Mouse (Mus musculus) olfactory bulb, adult 2 months (tissue): ENCODE measurements around the gene Zfp970. TPM values are rescaled to one million over a fixed set of nuclear protein-coding genes. Genes with fewer than 3 reads are reported as not detected.
"Not testable (repeated sequence)": the region's sequence is repeated elsewhere in the genome, so short reads cannot be mapped to it uniquely, and the experiment has no call there.

Experiments used
- H3K27ac ChIP-seq: fragments of 200-500 bp; 2 replicates; pipeline ENCODE4 v1.5.1; 2012; ENCODE audit warnings: low read depth, low read length; ENCODE audit not compliant: insufficient read depth
- H3K4me1 ChIP-seq: fragments of 200-500 bp; 2 replicates; pipeline ENCODE4 v1.6.1; 2012; ENCODE audit warnings: low read length; ENCODE audit not compliant: control insufficient read depth, insufficient read depth
- H3K4me3 ChIP-seq: fragments of 200-500 bp; 2 replicates; pipeline ENCODE4 v1.5.1; 2012; ENCODE audit warnings: mild to moderate bottlenecking, low read depth, low read length, moderate library complexity; ENCODE audit not compliant: insufficient read depth
- WGBS: fragments of 180-500 bp; shearing (Covaris S2); methylation state at CpG from one replicate; pipeline ENCODE4 v1.1.7; 2018; 5-methylcytosine and 5-hydroxymethylcytosine counted together
- polyA plus RNA-seq: library from polyadenylated mRNA; stranded (reverse); fragments of >200 nt; gene quantifications from 2 replicates; pipeline ENCODE4 v1.2.4, GENCODE M21; 2012; ENCODE audit warnings: low replicate concordance; ENCODE audit not compliant: missing spikeins, insufficient read depth, insufficient read length

The Zfp970 gene
- 263 TPM in 1 of 2 replicates, not detected in the other for polyA plus RNA-seq

- not testable (repeated sequence) for H3K27ac ChIP-seq, H3K4me1 ChIP-seq
- 3% methylated on average over 8 of the region's 9 CpGs for WGBS
- H3K4me3 ChIP-seq = peak within 1 kb of the TSS; percentile 43
Observed at GRCm38 (mm10) chr2:177464676-177465075, at the start of gene Zfp970. Zfp970 (plus strand) TSS chr2:177464733.

GRCm38 (mm10) chr2:177468222-177468621 is 3.7 kb downstream of the Zfp970 start:
- not testable (repeated sequence) for H3K27ac ChIP-seq, H3K4me3 ChIP-seq, H3K4me1 ChIP-seq

GRCm38 (mm10) chr2:177472261-177472660 is 7.7 kb downstream of the Zfp970 start:
- WGBS = 93% methylated on average over 7 of the region's 10 CpGs
- not testable (repeated sequence) for H3K4me3 ChIP-seq, H3K27ac ChIP-seq, H3K4me1 ChIP-seq

GRCm38 (mm10) chr2:177481971-177482370 is 17.4 kb downstream of the Zfp970 start:
- H3K4me1 ChIP-seq, H3K4me3 ChIP-seq, H3K27ac ChIP-seq: not testable (repeated sequence)
- WGBS = 89% methylated on average over 1 of the region's 1 CpGs

GRCm38 (mm10) chr2:177483238-177483948 is 18.9 kb downstream of the Zfp970 start:
- H3K4me1 ChIP-seq, H3K27ac ChIP-seq, H3K4me3 ChIP-seq: not testable (repeated sequence)
- WGBS = 86% methylated on average over 11 of the region's 11 CpGs

GRCm38 (mm10) chr2:177498067-177498466 is 33.5 kb downstream of the Zfp970 start, which contains the start of gene Gm14403:
Gm14403 (plus strand) TSS chr2:177498215.
- not testable (repeated sequence) for H3K27ac ChIP-seq, H3K4me1 ChIP-seq
- H3K4me3 ChIP-seq = peak within 1 kb of the TSS; percentile 35
- WGBS = 21% methylated on average over 7 of the region's 7 CpGs

GRCm38 (mm10) chr2:177499182-177499581 is 34.6 kb downstream of the Zfp970 start:
- H3K4me1 ChIP-seq, H3K4me3 ChIP-seq, H3K27ac ChIP-seq: not testable (repeated sequence)
- 27% methylated on average over 1 of the region's 1 CpGs for WGBS

- WGBS = 97% methylated on average over 1 of the region's 1 CpGs
- not testable (repeated sequence) for H3K4me3 ChIP-seq, H3K4me1 ChIP-seq, H3K27ac ChIP-seq
Observed at GRCm38 (mm10) chr2:177505211-177505719, 40.7 kb downstream of the Zfp970 start.

- H3K4me3 ChIP-seq, H3K27ac ChIP-seq, H3K4me1 ChIP-seq: not testable (repeated sequence)
- WGBS = 65% methylated on average over 4 of the region's 4 CpGs
Observed at GRCm38 (mm10) chr2:177511381-177511780, 46.8 kb downstream of the Zfp970 start.

- WGBS = 87% methylated on average over 3 of the region's 3 CpGs
- not testable (repeated sequence) for H3K4me1 ChIP-seq, H3K4me3 ChIP-seq, H3K27ac ChIP-seq
Observed at GRCm38 (mm10) chr2:177511972-177512371, 47.4 kb downstream of the Zfp970 start.

GRCm38 (mm10) chr2:177513991-177514479 is 49.5 kb downstream of the Zfp970 start:
- H3K4me3 ChIP-seq, H3K4me1 ChIP-seq, H3K27ac ChIP-seq: not testable (repeated sequence)
- 88% methylated on average over 4 of the region's 4 CpGs for whole genome bisulfite sequencing

GRCm38 (mm10) chr2:177517746-177518145 is 53.2 kb downstream of the Zfp970 start:
- H3K4me1 ChIP-seq, H3K27ac ChIP-seq, H3K4me3 ChIP-seq: not testable (repeated sequence)
- 84% methylated on average over 9 of the region's 9 CpGs for WGBS

- not testable (repeated sequence) for H3K4me3 ChIP-seq, H3K27ac ChIP-seq, H3K4me1 ChIP-seq
- WGBS = 86% methylated on average over 7 of the region's 7 CpGs
Observed at GRCm38 (mm10) chr2:177518354-177518753, 53.8 kb downstream of the Zfp970 start.

GRCm38 (mm10) chr2:177518960-177519359 is 54.4 kb downstream of the Zfp970 start:
- not testable (repeated sequence) for H3K4me1 ChIP-seq, H3K4me3 ChIP-seq, H3K27ac ChIP-seq
- WGBS = 90% methylated on average over 1 of the region's 1 CpGs
